Mouse (Mus musculus) embryonic facial prominence, embryonic 12.5 days (tissue): Measurements from ENCODE around the gene Patj. TPM values are rescaled to one million over a fixed set of nuclear protein-coding genes. Genes with fewer than 3 reads are reported as not detected.
"Not testable (repeated sequence)": the region's sequence is repeated elsewhere in the genome, so short reads cannot be mapped to it uniquely, and the experiment has no call there.

Experiments
- ATAC-seq: fragments of 200-750 bp; cut with Nextera tagmentation; 2 replicates; pipeline ENCODE4 v1.8.0; 2017; ENCODE audit not compliant: insufficient number of reproducible peaks, insufficient read depth, low FRiP score, low TSS enrichment
- H3K27ac ChIP-seq: fragments of 300-500 bp; sonication (generic); 2 replicates; pipeline ENCODE4 v1.5.1; 2016; ENCODE audit warnings: mild to moderate bottlenecking
- H3K27me3 ChIP-seq: fragments of 300-500 bp; sonication (generic); 2 replicates; pipeline ENCODE4 v1.6.1; 2016; ENCODE audit warnings: mild to moderate bottlenecking, moderate library complexity
- H3K36me3 ChIP-seq: fragments of 300-500 bp; sonication (generic); 2 replicates; pipeline ENCODE4 v1.6.1; 2016; ENCODE audit warnings: mild to moderate bottlenecking
- H3K4me1 ChIP-seq: fragments of 300-500 bp; sonication (generic); 2 replicates; pipeline ENCODE4 v1.6.1; 2016
- H3K4me2 ChIP-seq: fragments of 300-500 bp; sonication (generic); replicated peaks from 2 replicates; pipeline ENCODE4 v1.6.1; 2016; ENCODE audit warnings: mild to moderate bottlenecking, moderate library complexity
- H3K4me3 ChIP-seq: fragments of 300-500 bp; sonication (generic); 2 replicates; pipeline ENCODE4 v1.5.1; 2016; ENCODE audit warnings: mild to moderate bottlenecking
- H3K9ac ChIP-seq: fragments of 300-500 bp; sonication (generic); 2 replicates; pipeline ENCODE4 v1.6.1; 2016; ENCODE audit warnings: mild to moderate bottlenecking, moderate library complexity
- H3K9me3 ChIP-seq: fragments of 300-500 bp; sonication (generic); 2 replicates; pipeline ENCODE4 v1.6.1; 2016; ENCODE audit warnings: mild to moderate bottlenecking, moderate library complexity
- whole genome bisulfite sequencing: fragments of 180-500 bp; shearing (Covaris S2); methylation state at CpG from one replicate; pipeline ENCODE4 v1.1.7; 2016; 5-methylcytosine and 5-hydroxymethylcytosine counted together
- polyA plus RNA-seq: library from polyadenylated mRNA; unstranded; fragments of >200 nt; fragmentation: Nextera tagmentation; extraction: Ambion mirVana; gene quantifications from 2 replicates; pipeline ENCODE4 v1.2.1, GENCODE M21; 2016

Gene Patj
- polyA plus RNA-seq, 1 experiment from 2014 or later, result 20.8 TPM

DNA sequence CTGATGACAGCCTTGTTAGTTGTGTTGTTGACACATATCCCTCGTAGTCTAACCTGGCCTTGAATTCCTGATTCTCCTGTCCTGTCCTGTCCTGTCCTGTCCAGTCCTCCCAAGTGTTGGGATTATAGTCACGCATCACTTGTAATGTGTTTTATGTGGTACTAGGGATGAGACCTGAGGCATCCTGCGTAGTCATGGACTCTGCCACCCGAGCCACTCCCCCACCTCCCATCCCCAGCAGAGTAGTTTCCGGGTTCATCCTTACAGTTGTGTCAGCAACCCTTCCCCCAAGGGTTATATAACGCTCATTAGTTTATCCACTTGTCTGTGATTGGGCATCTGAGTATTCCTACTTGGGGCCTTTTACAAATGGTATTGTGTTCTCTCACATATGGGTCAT, 8.8 kb downstream of the Patj start:
- Histone ChIP-seq H3K9ac (no peak overlapping the region), H3K36me3 (no peaks in the 10 kb centered on the region), H3K4me1 (no peaks in the 10 kb centered on the region), H3K4me3 (no peak overlapping the region), H3K27me3 (no peaks in the 10 kb centered on the region), H3K4me2 (no peak overlapping the region), H3K27ac (no peak overlapping the region), H3K9me3 (no peaks in the 10 kb centered on the region)
- no peak for ATAC-seq
- 84% methylated on average over 6 of the region's 6 CpGs for WGBS

GRCm38 (mm10) chr4:98408455-98408854, 12.9 kb downstream of the Patj start:
- Histone ChIP-seq H3K9me3 (no peaks in the 10 kb centered on the region), H3K36me3 (0 out of 2 replicates have a peak, but pooled peaks cover 7% of the 10 kb centered on the region), H3K27ac (no peak overlapping the region), H3K9ac (no peak overlapping the region), H3K4me2 (no peak overlapping the region), H3K27me3 (no peaks in the 10 kb centered on the region), H3K4me3 (no peak overlapping the region), H3K4me1 (no peaks in the 10 kb centered on the region)
- WGBS, result 90% methylated on average over 4 of the region's 4 CpGs
- ATAC-seq, result no peak

GRCm38 (mm10) chr4:98415150-98415549, 19.6 kb downstream of the Patj start:
- ATAC-seq, H3K9me3 ChIP-seq, H3K27me3 ChIP-seq, H3K9ac ChIP-seq, H3K4me2 ChIP-seq, H3K27ac ChIP-seq, H3K4me3 ChIP-seq, H3K4me1 ChIP-seq: not testable (repeated sequence)
- 0 out of 2 replicates have a peak, but pooled peaks cover 12% of the 10 kb centered on the region for H3K36me3 ChIP-seq
- WGBS, result 96% methylated on average over 8 of the region's 8 CpGs

GRCm38 (mm10) chr4:98428371-98428770, 32.8 kb downstream of the Patj start:
- H3K4me3 ChIP-seq, result no peak overlapping the region

DNA sequence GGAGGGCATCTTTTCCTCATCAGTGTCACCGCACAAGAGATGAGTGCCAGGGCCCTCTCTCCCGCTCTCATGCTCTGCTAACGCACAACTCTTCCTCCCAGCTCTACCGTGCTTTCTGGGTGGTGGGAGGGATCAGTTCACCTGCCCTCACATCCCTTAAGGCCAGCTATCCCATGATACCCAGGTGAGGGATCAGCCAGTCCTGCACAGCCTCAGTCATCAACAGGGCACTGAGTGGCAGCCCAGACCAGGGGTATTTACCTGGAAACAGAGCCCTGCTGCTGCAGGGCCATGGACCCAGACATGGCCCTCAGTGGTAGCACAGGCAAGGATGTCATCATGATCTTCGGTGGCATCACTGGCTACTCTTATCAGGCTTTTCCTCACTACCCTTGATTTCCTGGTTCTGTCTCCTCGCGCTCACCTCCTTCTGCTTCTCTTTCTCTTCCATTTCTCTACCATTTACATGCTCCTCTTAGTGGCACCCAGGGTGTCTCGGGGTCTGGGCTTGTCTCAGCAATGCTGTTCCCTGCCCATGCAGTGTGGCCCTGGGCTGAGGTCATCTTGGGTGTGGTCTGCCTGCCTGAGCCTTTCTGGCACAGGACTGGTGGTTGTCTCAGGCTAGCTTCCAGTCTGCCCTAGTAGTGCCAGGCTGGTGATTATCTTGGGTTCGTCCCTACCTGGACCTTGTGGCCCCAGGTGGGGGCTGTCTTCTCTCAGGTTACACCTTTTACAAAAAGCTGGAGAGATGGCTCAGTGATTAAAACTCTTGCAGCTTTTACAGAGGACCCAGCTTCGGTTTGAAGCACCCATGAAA, 40.3 kb downstream of the Patj start:
- H3K9me3 ChIP-seq, result no peaks in the 10 kb centered on the region
- H3K27me3 ChIP-seq, result no peaks in the 10 kb centered on the region
- peaks cover 4% of the 10 kb centered on the region; the same call in 1 of the 2 replicates for H3K36me3 ChIP-seq
- no peak overlapping the region for H3K27ac ChIP-seq
- no peak overlapping the region for H3K4me2 ChIP-seq
- H3K4me1 ChIP-seq, result peaks cover 8% of the 10 kb centered on the region; the same call in 1 of the 2 replicates
- 87% methylated on average over 10 of the region's 10 CpGs for WGBS
- no peak overlapping the region for H3K9ac ChIP-seq
- no peak overlapping the region for H3K4me3 ChIP-seq
- ATAC-seq, result no peak

More at GRCm38 (mm10) chr4:98428371-98428770, 32.8 kb downstream of the Patj start:
- no peaks in the 10 kb centered on the region for H3K9me3 ChIP-seq
- 82% methylated on average over 8 of the region's 8 CpGs for WGBS
- H3K27ac ChIP-seq, result no peak overlapping the region
- H3K4me2 ChIP-seq, result no peak overlapping the region
- ATAC-seq, result no peak
- peaks cover 8% of the 10 kb centered on the region; the same call in 1 of the 2 replicates for H3K36me3 ChIP-seq
- no peak overlapping the region for H3K9ac ChIP-seq
- no peaks in the 10 kb centered on the region for H3K27me3 ChIP-seq
- H3K4me1 ChIP-seq, result no peaks in the 10 kb centered on the region

DNA sequence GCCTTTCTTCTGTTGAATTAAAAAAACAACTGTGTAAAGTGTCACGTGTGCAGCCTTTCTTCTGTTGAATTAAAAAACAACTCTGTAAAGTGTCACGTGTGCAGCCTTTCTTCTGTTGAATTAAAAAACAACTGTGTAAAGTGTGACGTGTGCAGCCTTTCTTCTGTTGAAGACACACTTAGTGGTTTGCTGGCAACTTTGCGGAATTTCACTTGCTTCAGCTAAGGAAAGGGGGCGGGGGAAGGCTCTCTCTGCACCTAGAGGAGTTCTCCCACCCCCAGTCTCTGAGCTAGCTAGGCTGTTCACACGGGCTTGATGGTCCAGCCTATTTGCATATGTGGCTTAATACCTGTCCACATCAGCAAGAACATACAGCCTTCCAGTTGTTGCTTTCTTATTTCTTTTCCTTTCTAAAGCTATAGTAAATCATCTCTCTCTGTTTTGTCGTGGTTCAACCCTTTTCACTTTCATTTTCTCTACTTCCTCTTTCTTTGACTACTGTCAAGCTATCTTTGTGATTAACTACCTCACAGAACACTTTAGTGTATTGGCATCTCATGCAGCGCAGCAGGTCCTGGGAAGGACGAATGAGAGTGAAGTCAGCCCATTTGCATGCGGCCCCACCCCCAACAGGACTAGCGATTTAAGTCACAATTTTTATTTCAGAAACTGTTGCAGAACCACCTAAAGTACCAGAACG, 41.2 kb downstream of the Patj start:
- Histone ChIP-seq H3K27ac (no peak overlapping the region), H3K27me3 (no peaks in the 10 kb centered on the region), H3K4me3 (no peak overlapping the region), H3K4me2 (no peak overlapping the region), H3K4me1 (peaks cover 8% of the 10 kb centered on the region; the same call in 1 of the 2 replicates), H3K9ac (no peak overlapping the region), H3K36me3 (peaks cover 4% of the 10 kb centered on the region; the same call in 1 of the 2 replicates), H3K9me3 (no peaks in the 10 kb centered on the region)
- 76% methylated on average over 12 of the region's 12 CpGs for WGBS
- no peak for ATAC-seq

- Histone ChIP-seq H3K27me3 (no peaks in the 10 kb centered on the region), H3K4me1 (peaks cover 8% of the 10 kb centered on the region; the same call in 1 of the 2 replicates), H3K36me3 (no peaks in the 10 kb centered on the region), H3K9ac (no peak overlapping the region), H3K4me2 (no peak overlapping the region), H3K4me3 (no peak overlapping the region), H3K9me3 (no peaks in the 10 kb centered on the region), H3K27ac (0 out of 2 replicates have a peak overlapping the region, but pooled peaks have one; percentile 13)
- WGBS, result 67% methylated on average over 8 of the region's 8 CpGs
- no peak for ATAC-seq
Observed at GRCm38 (mm10) chr4:98439261-98440005, 43.8 kb downstream of the Patj start.

DNA sequence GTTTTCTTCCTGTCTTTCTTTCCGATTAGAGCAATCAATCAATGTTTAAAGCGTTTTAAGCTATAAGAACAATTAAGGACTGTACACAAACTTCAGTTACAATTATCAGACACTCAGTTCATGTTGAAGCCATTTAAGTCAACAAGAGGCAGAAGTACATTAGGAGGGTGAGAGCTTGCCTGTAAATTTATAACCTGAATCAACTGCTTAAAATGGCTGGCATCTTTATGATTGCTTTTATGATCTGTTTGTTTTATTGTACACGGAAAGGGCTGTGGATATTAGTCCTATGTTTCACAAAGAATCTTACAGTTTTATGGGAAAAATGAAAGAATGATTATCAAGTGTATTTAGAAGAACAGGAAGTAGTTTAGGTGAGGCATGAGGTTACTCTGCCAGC, 45.7 kb downstream of the Patj start:
- WGBS, result 70% methylated on average over 3 of the region's 3 CpGs
- H3K9ac ChIP-seq, result no peak overlapping the region
- no peaks in the 10 kb centered on the region for H3K27me3 ChIP-seq
- peaks cover 8% of the 10 kb centered on the region; the same call in 1 of the 2 replicates for H3K4me1 ChIP-seq
- H3K9me3 ChIP-seq, result no peaks in the 10 kb centered on the region
- H3K4me3 ChIP-seq, result no peak overlapping the region
- no peak for ATAC-seq
- no peaks in the 10 kb centered on the region for H3K36me3 ChIP-seq
- H3K27ac ChIP-seq, result no peak overlapping the region
- H3K4me2 ChIP-seq, result no peak overlapping the region

- ATAC-seq, result no peak
- Histone ChIP-seq H3K36me3 (no peaks in the 10 kb centered on the region), H3K9ac (no peak overlapping the region), H3K4me2 (no peak overlapping the region), H3K4me1 (no peaks in the 10 kb centered on the region), H3K27ac (no peak overlapping the region), H3K9me3 (no peaks in the 10 kb centered on the region), H3K4me3 (no peak overlapping the region), H3K27me3 (no peaks in the 10 kb centered on the region)
- 85% methylated on average over 10 of the region's 10 CpGs for WGBS
Observed at GRCm38 (mm10) chr4:98444437-98445139, 49.0 kb downstream of the Patj start.

DNA sequence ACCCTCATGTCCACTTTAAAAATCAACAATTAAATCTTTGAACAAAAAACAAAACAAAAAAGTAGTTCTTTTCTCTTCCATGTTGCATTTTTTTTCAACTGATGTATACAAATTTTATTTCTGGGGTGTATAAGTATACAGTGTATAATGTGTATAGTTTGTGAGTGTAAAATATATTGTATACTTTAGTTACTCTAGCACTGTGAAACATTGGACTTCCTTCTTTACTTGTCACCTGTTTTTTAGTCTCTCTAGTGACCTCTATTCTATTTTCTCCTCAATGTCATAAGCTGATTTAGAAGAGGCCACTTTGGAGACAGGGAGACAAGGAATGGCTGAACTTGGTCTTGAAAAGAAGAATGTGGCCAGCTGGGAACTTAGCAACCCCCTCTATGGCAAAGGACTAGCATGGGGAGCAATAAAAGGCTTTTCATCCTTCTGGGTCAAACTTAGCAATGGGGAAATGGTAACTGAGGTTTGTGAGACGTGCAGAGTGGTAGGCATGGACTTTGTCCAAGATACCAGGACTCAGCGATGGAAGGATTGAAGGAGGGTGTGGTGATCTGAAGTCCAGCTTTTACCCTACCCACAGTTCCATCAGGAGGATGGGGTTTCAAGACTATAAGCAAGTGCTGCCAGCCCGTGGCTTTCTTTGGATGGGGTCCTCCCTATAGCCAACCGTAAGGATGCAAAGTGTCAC, 54.1 kb downstream of the Patj start:
- Histone ChIP-seq H3K4me2 (no peak overlapping the region), H3K27ac (no peak overlapping the region), H3K9me3 (no peaks in the 10 kb centered on the region), H3K36me3 (peaks cover 3% of the 10 kb centered on the region; the same call in 1 of the 2 replicates), H3K4me3 (no peak overlapping the region), H3K27me3 (no peaks in the 10 kb centered on the region), H3K9ac (no peak overlapping the region), H3K4me1 (0 out of 2 replicates have a peak, but pooled peaks cover 5% of the 10 kb centered on the region)
- ATAC-seq, result no peak
- WGBS, result 81% methylated on average over 4 of the region's 4 CpGs
